Mouse (Mus musculus) spleen, adult 2 months (tissue): ENCODE results near the gene Atxn1. TPM values are rescaled to one million over a fixed set of nuclear protein-coding genes. Genes with fewer than 3 reads are reported as not detected.
A peak's percentile ranks its signal among the peaks of the same experiment; 100 is the strongest.

ENCODE experiments used
- DNase-seq, 2 experiments: peaks; one replicate each; pipeline versions ENCODE4 v3.0.0 to v3.0.0-alpha.2; 2012 to 2021; ENCODE audit warnings: low spot score in 2 of 2, low read depth in 1 of 2
- H3K27ac ChIP-seq: fragments of 200-500 bp; 2 replicates; pipeline ENCODE4 v1.5.1; 2012; ENCODE audit warnings: low read length, inconsistent platforms; ENCODE audit not compliant: insufficient read depth
- H3K27me3 ChIP-seq: fragments of 200-500 bp; 2 replicates; pipeline ENCODE4 v1.6.1; 2012; ENCODE audit warnings: mild to moderate bottlenecking, moderate library complexity, low read length, inconsistent platforms; ENCODE audit not compliant: control insufficient read depth, insufficient read depth
- H3K36me3 ChIP-seq: fragments of 200-500 bp; 2 replicates; pipeline ENCODE4 v1.6.1; 2012; ENCODE audit warnings: mild to moderate bottlenecking, low read length, inconsistent platforms; ENCODE audit not compliant: control insufficient read depth, insufficient read depth
- H3K4me1 ChIP-seq: fragments of 200-500 bp; 2 replicates; pipeline ENCODE4 v1.6.1; 2011; ENCODE audit warnings: inconsistent platforms; ENCODE audit not compliant: control insufficient read depth, insufficient read depth, insufficient read length
- H3K4me3 ChIP-seq: fragments of 200-500 bp; 2 replicates; pipeline ENCODE4 v1.5.1; 2011; ENCODE audit warnings: mild to moderate bottlenecking, inconsistent platforms; ENCODE audit not compliant: insufficient read depth, insufficient read length; ENCODE audit errors: extremely low read depth
- CTCF ChIP-seq: fragments of 200-500 bp; IDR thresholded peaks from 2 replicates; pipeline ENCODE4 v1.5.1; 2011; ENCODE audit warnings: mild to moderate bottlenecking, inconsistent platforms; ENCODE audit not compliant: insufficient read depth, insufficient read length, insufficient replicate concordance; ENCODE audit errors: extremely low read depth
- POLR2A ChIP-seq: fragments of 200-500 bp; IDR thresholded peaks from 2 replicates; pipeline ENCODE4 v1.6.1; 2011; ENCODE audit warnings: low read depth, low read length, inconsistent platforms
- WGBS: fragments of 180-500 bp; shearing (Covaris S2); methylation state at CpG from one replicate; pipeline ENCODE4 v1.1.7; 2018; 5-methylcytosine and 5-hydroxymethylcytosine counted together
- polyA plus RNA-seq: library from polyadenylated mRNA; depleted of rRNA; stranded (reverse); fragments of >200 nt; gene quantifications from 2 replicates; pipeline ENCODE4 v1.2.3, GENCODE M21; 2012

Atxn1 gene
- polyA plus RNA-seq, 1 experiment, result 10.6 TPM

GRCm38 (mm10) chr13:45903519-45904274, 61.1 kb downstream of the Atxn1 start:
- Histone ChIP-seq H3K4me1 (peaks cover 14% of the 10 kb centered on the region), H3K36me3 (no peaks in the 10 kb centered on the region), H3K27me3 (no peaks in the 10 kb centered on the region), H3K4me3 (no peak overlapping the region), H3K27ac (peak overlapping the region; percentile 57; the same call in 1 of the 2 replicates)
- TF ChIP-seq CTCF (no peak), POLR2A (no peak)
- 36% methylated on average over 12 of the region's 12 CpGs for WGBS
- DNase-seq, result no peak

GRCm38 (mm10) chr13:45902457-45902856, 62.4 kb downstream of the Atxn1 start:
- DNase-seq, result no peak
- Histone ChIP-seq H3K27me3 (no peaks in the 10 kb centered on the region), H3K36me3 (no peaks in the 10 kb centered on the region), H3K27ac (no peak overlapping the region), H3K4me1 (peaks cover 8% of the 10 kb centered on the region), H3K4me3 (no peak overlapping the region)
- 95% methylated on average over 5 of the region's 5 CpGs for WGBS
- TF ChIP-seq CTCF, result no peak
- no peak for TF ChIP-seq POLR2A

GRCm38 (mm10) chr13:45900776-45901175, 64.0 kb downstream of the Atxn1 start:
- TF ChIP-seq CTCF (no peak), POLR2A (no peak)
- no peak overlapping the region for H3K4me3 ChIP-seq
- no peaks in the 10 kb centered on the region for H3K27me3 ChIP-seq
- no peaks in the 10 kb centered on the region; the same call in 1 of the 2 replicates for H3K4me1 ChIP-seq
- H3K27ac ChIP-seq, result no peak overlapping the region
- DNase-seq, result no peak
- no peaks in the 10 kb centered on the region for H3K36me3 ChIP-seq
- WGBS, result 89% methylated on average over 8 of the region's 8 CpGs

- 72% methylated on average over 2 of the region's 2 CpGs for WGBS
- H3K4me3 ChIP-seq, result no peak overlapping the region
- H3K27ac ChIP-seq, result no peak overlapping the region
- H3K36me3 ChIP-seq, result no peaks in the 10 kb centered on the region
- DNase-seq, result no peak
- H3K27me3 ChIP-seq, result no peaks in the 10 kb centered on the region
- TF ChIP-seq POLR2A (no peak), CTCF (no peak)
- H3K4me1 ChIP-seq, result peaks cover 2% of the 10 kb centered on the region; the same call in 1 of the 2 replicates
These were observed 67.2 kb downstream of the Atxn1 start for GRCm38 (mm10) chr13:45897571-45897970.

GRCm38 (mm10) chr13:45894760-45895159, 70.0 kb downstream of the Atxn1 start:
- Histone ChIP-seq H3K27ac (no peak overlapping the region), H3K27me3 (no peaks in the 10 kb centered on the region), H3K36me3 (no peaks in the 10 kb centered on the region), H3K4me1 (peaks cover 2% of the 10 kb centered on the region; the same call in 1 of the 2 replicates), H3K4me3 (no peak overlapping the region)
- TF ChIP-seq POLR2A, result no peak
- no peak for TF ChIP-seq CTCF
- 66% methylated on average over 10 of the region's 10 CpGs for WGBS
- no peak for DNase-seq

- TF ChIP-seq POLR2A (no peak), CTCF (no peak)
- WGBS, result 67% methylated on average over 6 of the region's 6 CpGs
- no peak overlapping the region for H3K4me3 ChIP-seq
- no peak overlapping the region for H3K27ac ChIP-seq
- no peak for DNase-seq
- peaks cover 5% of the 10 kb centered on the region; the same call in 1 of the 2 replicates for H3K4me1 ChIP-seq
- H3K27me3 ChIP-seq, result no peaks in the 10 kb centered on the region
- no peaks in the 10 kb centered on the region for H3K36me3 ChIP-seq
These were observed 70.6 kb downstream of the Atxn1 start for GRCm38 (mm10) chr13:45894234-45894633.

GRCm38 (mm10) chr13:45891073-45891472, 73.7 kb downstream of the Atxn1 start:
- Histone ChIP-seq H3K4me3 (no peak overlapping the region), H3K27ac (no peak overlapping the region), H3K27me3 (no peaks in the 10 kb centered on the region), H3K4me1 (peaks cover 8% of the 10 kb centered on the region; the same call in 1 of the 2 replicates), H3K36me3 (no peaks in the 10 kb centered on the region)
- TF ChIP-seq CTCF (no peak), POLR2A (no peak)
- DNase-seq, result no peak
- 85% methylated on average over 2 of the region's 2 CpGs for WGBS
